Mouse (Mus musculus): ENCODE data around the gene Ptpn23. TPM values are rescaled to one million over a fixed set of nuclear protein-coding genes. Genes with fewer than 3 reads are reported as not detected.

Gene Ptpn23
- polyA plus RNA-seq, 1 experiment from 2014 or later, result 13.8 TPM

DNA sequence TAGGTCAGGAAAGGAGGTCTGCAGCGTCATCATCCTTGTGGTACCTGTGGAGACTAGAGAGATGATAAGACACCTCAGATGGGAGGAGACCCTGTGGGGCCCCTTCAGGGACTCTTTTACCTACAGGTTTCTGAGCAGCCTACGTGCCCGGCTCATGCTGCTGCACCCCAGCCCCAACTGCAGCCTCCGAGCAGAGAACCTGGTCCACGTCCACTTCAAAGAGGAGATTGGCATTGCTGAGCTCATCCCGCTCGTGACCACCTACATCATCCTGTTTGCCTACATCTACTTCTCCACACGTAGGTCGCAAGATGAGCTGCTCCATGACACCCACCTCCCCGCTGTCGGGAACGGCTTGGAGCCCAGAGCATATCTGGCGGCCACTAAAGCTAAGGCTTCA lies 34.1 kb downstream of the Ptpn23 start:
- H3K36me3 ChIP-seq (ENCODE audit: control insufficient read depth, insufficient read depth, low read length), result 0 out of 2 replicates have a peak, but pooled peaks cover 4% of the 10 kb centered on the region
- no peaks in the 10 kb centered on the region for H3K4me1 ChIP-seq (ENCODE audit: control insufficient read depth, insufficient read depth, low read length)
- no peak overlapping the region for H3K4me2 ChIP-seq (ENCODE audit: low read depth, low read length)
- ATAC-seq (ENCODE audit: insufficient read depth, low FRiP score), result no peak
- H3K9me3 ChIP-seq (replicated peaks; ENCODE audit: control insufficient read depth, low read length), result no peaks in the 10 kb centered on the region
- WGBS, result 91% methylated on average over 13 of the region's 13 CpGs
- no peaks in the 10 kb centered on the region for H3K27me3 ChIP-seq (ENCODE audit: control insufficient read depth, insufficient read depth, low read length)
- H3K4me3 ChIP-seq (replicated peaks; ENCODE audit: low read length), result no peak overlapping the region
- H3K27ac ChIP-seq (ENCODE audit: low read length), result no peak overlapping the region
- H3K9ac ChIP-seq (ENCODE audit: low read length), result no peak overlapping the region

DNA sequence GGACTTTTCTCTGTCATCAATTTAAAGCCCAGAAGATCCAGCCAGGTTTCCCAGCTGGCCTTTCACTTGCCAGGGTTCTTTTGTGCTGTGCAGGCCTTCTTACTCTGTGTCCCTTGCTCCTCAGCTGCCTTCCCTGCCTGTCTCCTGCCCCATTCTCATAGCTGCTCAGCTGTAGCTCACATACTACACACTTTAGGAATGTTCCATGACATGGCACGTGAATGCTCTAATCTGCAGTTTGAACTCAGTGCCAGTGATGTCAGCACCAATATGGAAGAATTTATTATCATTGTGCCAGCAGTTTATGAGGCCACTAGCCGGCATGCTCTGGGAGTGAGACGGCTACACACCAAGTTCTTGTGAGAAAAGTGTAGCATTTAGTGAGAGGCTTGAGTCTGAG lies 38.2 kb downstream of the Ptpn23 start:
- 90% methylated on average over 3 of the region's 3 CpGs for WGBS
- no peak overlapping the region for H3K9ac ChIP-seq (ENCODE audit: low read length)

GRCm38 (mm10) chr9:110366746-110367145 lies 41.3 kb downstream of the Ptpn23 start:
- no peak overlapping the region for H3K4me3 ChIP-seq (replicated peaks; ENCODE audit: low read length)
- H3K9ac ChIP-seq (ENCODE audit: low read length), result no peak overlapping the region
- H3K4me1 ChIP-seq (ENCODE audit: control insufficient read depth, insufficient read depth, low read length), result no peaks in the 10 kb centered on the region
- H3K27ac ChIP-seq (ENCODE audit: low read length), result no peak overlapping the region
- H3K9me3 ChIP-seq (replicated peaks; ENCODE audit: control insufficient read depth, low read length), result no peaks in the 10 kb centered on the region
- no peaks in the 10 kb centered on the region for H3K27me3 ChIP-seq (ENCODE audit: control insufficient read depth, insufficient read depth, low read length)
- 80% methylated on average over 5 of the region's 5 CpGs for WGBS
- ATAC-seq (ENCODE audit: insufficient read depth, low FRiP score), result no peak
- no peak overlapping the region for H3K4me2 ChIP-seq (ENCODE audit: low read depth, low read length)
- H3K36me3 ChIP-seq (ENCODE audit: control insufficient read depth, insufficient read depth, low read length), result no peaks in the 10 kb centered on the region

More for the DNA sequence above, 38.2 kb downstream of the Ptpn23 start:
- Histone ChIP-seq H3K4me1 (ENCODE audit: control insufficient read depth, insufficient read depth, low read length) (no peaks in the 10 kb centered on the region), H3K27me3 (ENCODE audit: control insufficient read depth, insufficient read depth, low read length) (no peaks in the 10 kb centered on the region), H3K4me2 (ENCODE audit: low read depth, low read length) (no peak overlapping the region), H3K27ac (ENCODE audit: low read length) (no peak overlapping the region), H3K9me3 (replicated peaks; ENCODE audit: control insufficient read depth, low read length) (no peaks in the 10 kb centered on the region), H3K4me3 (replicated peaks; ENCODE audit: low read length) (no peak overlapping the region), H3K36me3 (ENCODE audit: control insufficient read depth, insufficient read depth, low read length) (no peaks in the 10 kb centered on the region)
- no peak for ATAC-seq (ENCODE audit: insufficient read depth, low FRiP score)

GRCm38 (mm10) chr9:110362337-110362736 lies 45.7 kb downstream of the Ptpn23 start:
- Histone ChIP-seq H3K4me2 (ENCODE audit: low read depth, low read length) (no peak overlapping the region), H3K9ac (ENCODE audit: low read length) (no peak overlapping the region), H3K4me3 (replicated peaks; ENCODE audit: low read length) (no peak overlapping the region), H3K27me3 (ENCODE audit: control insufficient read depth, insufficient read depth, low read length) (no peaks in the 10 kb centered on the region), H3K36me3 (ENCODE audit: control insufficient read depth, insufficient read depth, low read length) (no peaks in the 10 kb centered on the region), H3K4me1 (ENCODE audit: control insufficient read depth, insufficient read depth, low read length) (no peaks in the 10 kb centered on the region), H3K9me3 (replicated peaks; ENCODE audit: control insufficient read depth, low read length) (no peaks in the 10 kb centered on the region), H3K27ac (ENCODE audit: low read length) (no peak overlapping the region)
- no peak; the same call in 1 of the 2 replicates for ATAC-seq (ENCODE audit: insufficient read depth, low FRiP score)
- 75% methylated on average over 10 of the region's 10 CpGs for WGBS

DNA sequence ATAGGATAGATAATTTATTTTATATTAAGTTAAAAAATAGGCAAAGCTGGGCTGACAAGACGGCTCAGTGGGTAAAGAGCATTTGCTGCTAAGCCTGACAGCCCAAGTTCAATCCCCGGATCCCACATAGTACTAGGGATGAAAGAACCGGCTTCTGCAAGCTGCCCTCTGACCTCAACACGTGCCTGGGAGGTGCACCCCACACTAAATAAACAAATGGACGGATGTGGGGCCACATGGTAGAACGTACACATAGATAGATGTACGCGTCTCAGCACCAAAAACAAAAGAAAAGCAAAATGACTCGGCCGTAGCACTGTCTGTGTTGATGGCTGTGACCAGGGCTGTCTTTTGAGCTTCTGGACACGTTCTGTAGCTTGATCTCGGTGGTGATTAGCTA lies 46.7 kb downstream of the Ptpn23 start:
- Histone ChIP-seq H3K27me3 (ENCODE audit: control insufficient read depth, insufficient read depth, low read length) (no peaks in the 10 kb centered on the region), H3K9ac (ENCODE audit: low read length) (no peak overlapping the region), H3K27ac (ENCODE audit: low read length) (no peak overlapping the region), H3K4me1 (ENCODE audit: control insufficient read depth, insufficient read depth, low read length) (no peaks in the 10 kb centered on the region), H3K4me2 (ENCODE audit: low read depth, low read length) (no peak overlapping the region), H3K4me3 (replicated peaks; ENCODE audit: low read length) (no peak overlapping the region), H3K36me3 (ENCODE audit: control insufficient read depth, insufficient read depth, low read length) (no peaks in the 10 kb centered on the region), H3K9me3 (replicated peaks; ENCODE audit: control insufficient read depth, low read length) (no peaks in the 10 kb centered on the region)
- 56% methylated on average over 12 of the region's 12 CpGs for WGBS
- ATAC-seq (ENCODE audit: insufficient read depth, low FRiP score), result no peak

DNA sequence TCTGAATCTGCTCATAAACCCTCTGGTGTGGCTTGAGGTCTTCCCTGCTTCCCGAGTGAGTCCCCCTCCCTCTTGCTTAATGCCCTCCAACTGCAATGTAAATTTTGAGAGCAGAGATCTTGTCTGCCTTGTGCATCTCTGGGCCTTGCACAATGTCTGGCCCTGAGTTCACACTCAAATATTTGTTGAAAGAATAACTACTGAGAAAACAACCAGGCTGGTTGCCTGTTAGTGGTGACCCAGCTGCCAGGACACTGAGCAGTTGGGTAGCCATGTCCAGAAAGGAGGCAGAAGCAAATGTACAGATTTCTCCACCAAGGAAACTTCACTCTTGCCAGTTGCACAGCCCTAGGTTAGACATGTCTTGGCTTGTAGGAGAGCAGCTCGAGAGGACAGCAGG lies 49.7 kb downstream of the Ptpn23 start:
- Histone ChIP-seq H3K4me1 (ENCODE audit: control insufficient read depth, insufficient read depth, low read length) (no peaks in the 10 kb centered on the region), H3K9me3 (replicated peaks; ENCODE audit: control insufficient read depth, low read length) (no peaks in the 10 kb centered on the region), H3K4me2 (ENCODE audit: low read depth, low read length) (no peak overlapping the region), H3K27ac (ENCODE audit: low read length) (no peak overlapping the region), H3K27me3 (ENCODE audit: control insufficient read depth, insufficient read depth, low read length) (no peaks in the 10 kb centered on the region), H3K9ac (ENCODE audit: low read length) (no peak overlapping the region), H3K36me3 (ENCODE audit: control insufficient read depth, insufficient read depth, low read length) (no peaks in the 10 kb centered on the region), H3K4me3 (replicated peaks; ENCODE audit: low read length) (no peak overlapping the region)
- WGBS, result 77% methylated on average over 2 of the region's 2 CpGs
- no peak for ATAC-seq (ENCODE audit: insufficient read depth, low FRiP score)

DNA sequence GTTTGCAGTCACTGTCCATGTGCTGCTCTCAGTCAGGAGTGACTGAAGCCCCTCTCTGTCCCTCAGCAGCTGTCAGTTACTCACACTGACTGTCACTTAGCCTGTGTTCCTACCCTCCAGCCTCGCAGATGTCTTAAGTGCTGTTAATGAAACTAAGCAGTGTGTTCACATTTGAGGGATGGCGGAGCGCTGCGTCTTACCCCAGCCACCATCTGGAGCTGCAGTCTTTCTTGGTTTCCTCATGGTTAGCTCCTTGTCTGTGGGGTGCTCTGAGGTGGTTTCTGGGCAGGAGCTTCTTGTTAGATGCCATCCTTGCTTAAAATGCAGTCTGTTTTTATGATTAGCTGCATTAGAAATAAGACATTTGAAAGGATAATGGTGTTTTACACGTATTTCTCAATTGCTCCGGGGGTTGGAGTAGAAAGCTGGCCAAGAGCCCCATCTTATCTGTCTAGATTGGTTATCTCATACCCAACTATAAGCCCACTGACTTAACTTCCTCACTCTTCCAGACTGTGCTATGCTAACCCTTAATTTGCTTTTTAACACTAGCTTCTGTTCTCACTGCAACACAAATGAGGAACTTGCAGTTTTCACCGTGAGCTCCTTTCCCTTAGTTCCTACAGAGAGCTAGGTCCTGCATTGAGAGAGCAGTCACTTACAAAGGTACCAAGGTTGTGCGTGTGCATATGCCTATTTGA lies 55.9 kb downstream of the Ptpn23 start:
- no peaks in the 10 kb centered on the region for H3K4me1 ChIP-seq (ENCODE audit: control insufficient read depth, insufficient read depth, low read length)

DNA sequence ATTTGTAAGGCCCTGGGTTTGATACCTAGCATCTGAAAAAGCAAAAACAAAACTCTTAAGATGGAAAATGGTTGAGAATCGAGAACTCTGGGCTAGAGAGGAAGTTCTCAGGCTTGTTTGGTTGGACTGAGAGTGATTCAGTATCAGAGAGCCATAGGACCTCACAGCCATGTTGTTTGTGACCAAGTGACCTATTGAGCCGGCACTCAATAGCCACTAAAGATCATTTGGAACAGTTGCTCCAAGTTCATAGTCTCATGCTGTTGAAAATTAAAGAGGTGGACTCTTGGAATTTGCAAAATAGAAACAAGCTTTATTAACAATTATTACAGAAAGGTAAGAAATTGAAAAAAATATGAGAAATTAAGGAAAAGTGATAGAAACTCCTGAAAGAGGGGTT lies 56.7 kb downstream of the Ptpn23 start:
- no peaks in the 10 kb centered on the region for H3K27me3 ChIP-seq (ENCODE audit: control insufficient read depth, insufficient read depth, low read length)
- H3K4me2 ChIP-seq (ENCODE audit: low read depth, low read length), result no peak overlapping the region
- no peak overlapping the region for H3K4me3 ChIP-seq (replicated peaks; ENCODE audit: low read length)
- H3K4me1 ChIP-seq (ENCODE audit: control insufficient read depth, insufficient read depth, low read length), result no peaks in the 10 kb centered on the region
- no peaks in the 10 kb centered on the region for H3K9me3 ChIP-seq (replicated peaks; ENCODE audit: control insufficient read depth, low read length)
- H3K9ac ChIP-seq (ENCODE audit: low read length), result no peak overlapping the region
- no peak overlapping the region; the same call in 1 of the 2 replicates for H3K27ac ChIP-seq (ENCODE audit: low read length)
- ATAC-seq (ENCODE audit: insufficient read depth, low FRiP score), result no peak
- H3K36me3 ChIP-seq (ENCODE audit: control insufficient read depth, insufficient read depth, low read length), result no peaks in the 10 kb centered on the region
- 76% methylated on average over 2 of the region's 2 CpGs for WGBS

More for the DNA sequence above, 55.9 kb downstream of the Ptpn23 start:
- no peaks in the 10 kb centered on the region for H3K36me3 ChIP-seq (ENCODE audit: control insufficient read depth, insufficient read depth, low read length)
- ATAC-seq (ENCODE audit: insufficient read depth, low FRiP score), result no peak
- H3K4me3 ChIP-seq (replicated peaks; ENCODE audit: low read length), result no peak overlapping the region
- H3K9me3 ChIP-seq (replicated peaks; ENCODE audit: control insufficient read depth, low read length), result no peaks in the 10 kb centered on the region
- H3K9ac ChIP-seq (ENCODE audit: low read length), result no peak overlapping the region
- H3K27me3 ChIP-seq (ENCODE audit: control insufficient read depth, insufficient read depth, low read length), result no peaks in the 10 kb centered on the region
- WGBS, result 84% methylated on average over 8 of the region's 8 CpGs
- no peak overlapping the region for H3K4me2 ChIP-seq (ENCODE audit: low read depth, low read length)
- H3K27ac ChIP-seq (ENCODE audit: low read length), result no peak overlapping the region

GRCm38 (mm10) chr9:110350612-110351011 lies 57.4 kb downstream of the Ptpn23 start:
- Histone ChIP-seq H3K9ac (ENCODE audit: low read length) (no peak overlapping the region), H3K36me3 (ENCODE audit: control insufficient read depth, insufficient read depth, low read length) (no peaks in the 10 kb centered on the region)
- no peak for ATAC-seq (ENCODE audit: insufficient read depth, low FRiP score)

More at GRCm38 (mm10) chr9:110350612-110351011, 57.4 kb downstream of the Ptpn23 start:
- Histone ChIP-seq H3K4me3 (replicated peaks; ENCODE audit: low read length) (no peak overlapping the region), H3K4me1 (ENCODE audit: control insufficient read depth, insufficient read depth, low read length) (no peaks in the 10 kb centered on the region), H3K4me2 (ENCODE audit: low read depth, low read length) (no peak overlapping the region), H3K9me3 (replicated peaks; ENCODE audit: control insufficient read depth, low read length) (no peaks in the 10 kb centered on the region), H3K27me3 (ENCODE audit: control insufficient read depth, insufficient read depth, low read length) (no peaks in the 10 kb centered on the region), H3K27ac (ENCODE audit: low read length) (peak overlapping the region; percentile 58)
- WGBS, result 76% methylated on average over 5 of the region's 5 CpGs
